Mouse (Mus musculus) C2C12 (cell line): ENCODE measurements around the gene Lsamp.

Experiments
- CEBPB ChIP-seq: IDR thresholded peaks from one replicate; pipeline ENCODE4 v1.6.1; 2011; ENCODE audit warnings: low read depth, mild to moderate bottlenecking, control low read depth, moderate library complexity
- CTCF ChIP-seq: IDR thresholded peaks from one replicate; pipeline ENCODE4 v1.5.1; 2011; ENCODE audit not compliant: control insufficient read depth, insufficient read depth, insufficient read length
- MAX ChIP-seq: IDR thresholded peaks from one replicate; pipeline ENCODE4 v1.6.1; 2011; ENCODE audit warnings: mild to moderate bottlenecking, control low read depth
- MYOG ChIP-seq: IDR thresholded peaks from one replicate; pipeline ENCODE4 v1.6.1; 2011; ENCODE audit not compliant: control insufficient read depth, insufficient read length; ENCODE audit errors: extremely low read depth
- USF1 ChIP-seq: IDR thresholded peaks from one replicate; pipeline ENCODE4 v1.6.1; 2011; ENCODE audit warnings: low read depth, mild to moderate bottlenecking, control low read depth, moderate library complexity

DNA sequence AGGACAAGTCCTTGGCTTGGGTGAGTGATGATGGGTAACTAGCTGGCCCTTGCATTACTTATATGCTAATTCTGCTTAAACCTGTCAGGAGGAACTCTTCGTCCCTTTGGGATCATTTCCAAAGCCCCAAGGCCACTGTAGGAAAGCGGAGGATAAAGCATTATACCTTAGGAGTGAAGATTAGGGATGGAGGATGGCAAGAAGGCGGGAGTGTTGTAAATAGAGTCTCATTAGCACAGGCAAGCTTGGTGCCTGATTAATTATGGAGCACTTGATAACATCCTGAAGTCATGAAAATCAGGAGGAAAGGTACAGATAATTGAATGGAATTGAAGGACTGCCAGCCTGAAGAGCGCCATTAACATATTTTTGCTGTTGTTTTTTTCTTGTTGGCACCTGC, 120.2 kb downstream of the Lsamp start:
- TF ChIP-seq CTCF (no peak), MAX (no peak), USF1 (no peak), MYOG (no peak), CEBPB (no peak)
